Mouse (Mus musculus) central nervous system, embryonic 14 days (tissue): ENCODE results near the gene Bpifb2. TPM values are rescaled to one million over a fixed set of nuclear protein-coding genes. Genes with fewer than 3 reads are reported as not detected.

Source experiments
- polyA plus RNA-seq: library from polyadenylated mRNA; depleted of rRNA; stranded (reverse); fragments of >200 nt; gene quantifications from 2 replicates; pipeline ENCODE4 v1.2.3, GENCODE M21; 2012; rRNA removed

Gene Bpifb2
- polyA plus RNA-seq = 0.06 TPM in 1 of 2 replicates, not detected in the other

DNA sequence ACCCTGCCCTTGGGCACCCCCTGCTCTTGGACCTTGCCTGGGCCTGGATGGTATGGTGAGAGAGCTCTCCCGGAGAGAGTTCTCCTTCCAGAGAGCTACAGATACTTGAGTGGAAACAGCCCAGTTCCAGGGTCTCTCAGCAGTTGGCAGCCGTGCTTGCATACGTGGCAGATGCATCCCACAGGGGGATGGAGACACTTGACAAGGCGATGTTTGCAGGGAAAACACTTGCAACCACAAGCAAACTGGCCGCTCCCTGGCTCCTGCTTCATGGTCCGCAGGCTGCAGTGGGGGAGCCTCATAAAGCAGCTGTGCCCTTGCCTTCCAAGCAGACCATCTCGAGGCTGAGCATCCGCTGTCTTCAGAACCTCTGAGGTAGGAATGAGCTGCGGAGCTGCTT is at the start of gene Bpifb2:
Bpifb2 (plus strand) TSS at position 301 of the 400 bp plus-strand sequence.

GRCm38 (mm10) chr2:153870984-153871383 is 3.9 kb upstream of the Bpifb2 start, which contains the start of gene Sun5:
Gene Sun5 (minus strand): TSS chr2:153871084.

GRCm38 (mm10) chr2:153900088-153900487 is 25.2 kb downstream of the Bpifb2 start, which contains the start of gene Bpifb6:
Gene Bpifb6 (plus strand): TSS chr2:153900388.

DNA sequence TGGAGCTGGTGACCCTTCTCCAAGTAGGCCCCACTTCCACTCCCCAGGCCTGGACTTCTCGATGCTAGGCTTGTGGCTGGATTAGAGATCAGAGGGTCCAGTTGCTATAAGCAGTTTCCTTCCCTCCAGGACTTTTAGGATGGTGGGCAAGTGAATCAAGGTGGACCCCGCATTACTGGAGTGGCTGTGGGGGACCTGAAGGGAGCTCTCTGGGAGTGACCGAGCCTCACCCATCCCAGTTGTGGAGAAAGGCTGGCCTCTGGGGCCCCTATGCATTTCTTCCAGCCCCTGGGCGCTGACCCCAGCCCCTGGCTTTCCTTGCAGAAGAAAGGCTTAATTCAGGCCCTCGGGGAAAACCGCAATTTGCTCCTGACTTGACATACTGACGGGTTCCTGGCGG is 43.1 kb downstream of the Bpifb2 start, which contains the start of gene Bpifb3:
Bpifb3 (plus strand) TSS at position 301 of the 400 bp plus-strand sequence.

DNA sequence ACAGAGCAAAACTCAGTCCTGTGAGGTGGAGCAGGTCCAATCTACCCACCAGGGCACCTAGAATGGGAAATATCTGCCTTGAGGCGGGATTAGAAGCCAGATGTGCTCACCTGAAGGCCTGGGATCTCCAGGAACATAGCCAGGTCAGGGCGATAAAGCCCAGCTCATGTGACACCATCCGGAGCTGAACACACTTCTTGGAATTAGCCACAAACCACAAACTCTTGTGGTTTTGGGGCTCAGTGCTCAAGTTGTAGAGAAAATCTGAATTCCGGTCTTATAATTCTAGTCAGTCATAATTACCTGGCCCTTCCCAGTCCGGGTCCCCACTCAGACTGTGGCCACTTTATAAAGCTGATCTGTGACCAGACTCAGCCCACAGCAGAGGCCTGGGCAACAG is 63.0 kb downstream of the Bpifb2 start, which contains the start of gene Bpifb4:
Bpifb4 (plus strand) TSS at position 370 of the 400 bp plus-strand sequence.

Other genes with a start within 250 kb of the Bpifb2 start
- gene Commd7, start 242.3 kb upstream of the Bpifb2 start, polyA plus RNA-seq = 39.2 and 45.1 TPM in 2 replicates
- 5.5 and 5.6 TPM in 2 replicates for gene Dnmt3b, start 225.6 kb upstream of the Bpifb2 start, polyA plus RNA-seq
- 0.07 TPM in 1 of 2 replicates, not detected in the other for gene Dnmt3c, start 178.4 kb upstream of the Bpifb2 start, polyA plus RNA-seq
- 75.6 and 95.7 TPM in 2 replicates for gene Mapre1, start 133.8 kb upstream of the Bpifb2 start, polyA plus RNA-seq
- 0.09 and 0.14 TPM in 2 replicates for gene Efcab8, start 95.1 kb upstream of the Bpifb2 start, polyA plus RNA-seq
- gene Sun5, start 4.0 kb upstream of the Bpifb2 start, polyA plus RNA-seq = not detected in 2 replicates
- not detected in 2 replicates for gene Bpifb6, start 25.3 kb downstream of the Bpifb2 start, polyA plus RNA-seq
- not detected in 2 replicates for gene Bpifb3, start 43.2 kb downstream of the Bpifb2 start, polyA plus RNA-seq
- not detected in 2 replicates for gene Bpifb4, start 63.2 kb downstream of the Bpifb2 start, polyA plus RNA-seq
- not detected in 2 replicates for gene Bpifa6, start 99.9 kb downstream of the Bpifb2 start, polyA plus RNA-seq
- gene Bpifa2, start 133.2 kb downstream of the Bpifb2 start, polyA plus RNA-seq = not detected in 2 replicates